Mouse (Mus musculus) liver, embryonic 15.5 days (tissue): Measurements from ENCODE around the gene Sh3pxd2a. TPM values are rescaled to one million over a fixed set of nuclear protein-coding genes. Genes with fewer than 3 reads are reported as not detected.

ENCODE experiments used
- ATAC-seq: fragments of 200-750 bp; cut with Nextera tagmentation; 2 replicates; pipeline ENCODE4 v1.8.0; 2017; ENCODE audit warnings: moderate number of reproducible peaks, mild to moderate bottlenecking, moderate library complexity; ENCODE audit not compliant: insufficient read depth
- H3K27ac ChIP-seq: fragments of 300-500 bp; sonication (generic); replicated peaks from 2 replicates; pipeline ENCODE4 v1.5.1; 2015; ENCODE audit warnings: mild to moderate bottlenecking, inconsistent platforms
- H3K27me3 ChIP-seq: fragments of 300-500 bp; sonication (generic); 2 replicates; pipeline ENCODE4 v1.6.1; 2015; ENCODE audit warnings: mild to moderate bottlenecking, inconsistent platforms
- H3K36me3 ChIP-seq: fragments of 300-500 bp; sonication (generic); replicated peaks from 2 replicates; pipeline ENCODE4 v1.6.1; 2015; ENCODE audit warnings: moderate library complexity, mild to moderate bottlenecking, inconsistent platforms
- H3K4me1 ChIP-seq: fragments of 300-500 bp; sonication (generic); replicated peaks from 2 replicates; pipeline ENCODE4 v1.6.1; 2015; ENCODE audit warnings: inconsistent platforms
- H3K4me2 ChIP-seq: fragments of 300-500 bp; sonication (generic); 2 replicates; pipeline ENCODE4 v1.6.1; 2015; ENCODE audit warnings: moderate library complexity, mild to moderate bottlenecking, inconsistent platforms
- H3K4me3 ChIP-seq: fragments of 300-500 bp; sonication (generic); replicated peaks from 2 replicates; pipeline ENCODE4 v1.5.1; 2015; ENCODE audit warnings: mild to moderate bottlenecking, inconsistent platforms
- H3K9ac ChIP-seq: fragments of 300-500 bp; sonication (generic); 2 replicates; pipeline ENCODE4 v1.6.1; 2015; ENCODE audit warnings: moderate library complexity, mild to moderate bottlenecking, inconsistent platforms
- H3K9me3 ChIP-seq: fragments of 300-500 bp; sonication (generic); replicated peaks from 2 replicates; pipeline ENCODE4 v1.6.1; 2016; ENCODE audit warnings: inconsistent platforms
- WGBS: fragments of 180-500 bp; shearing (Covaris S2); methylation state at CpG from one replicate; pipeline ENCODE4 v1.1.7; 2015; ENCODE audit warnings: mixed read lengths; ENCODE audit not compliant: insufficient replicate concordance; 5-methylcytosine and 5-hydroxymethylcytosine counted together
- polyA plus RNA-seq: library from polyadenylated mRNA; unstranded; fragments of >200 nt; fragmentation: Nextera tagmentation; extraction: Ambion mirVana; gene quantifications from 2 replicates; pipeline ENCODE4 v1.2.1, GENCODE M21; 2015

Gene Sh3pxd2a
- polyA plus RNA-seq, 1 experiment from 2014 or later, result 0.63 TPM

DNA sequence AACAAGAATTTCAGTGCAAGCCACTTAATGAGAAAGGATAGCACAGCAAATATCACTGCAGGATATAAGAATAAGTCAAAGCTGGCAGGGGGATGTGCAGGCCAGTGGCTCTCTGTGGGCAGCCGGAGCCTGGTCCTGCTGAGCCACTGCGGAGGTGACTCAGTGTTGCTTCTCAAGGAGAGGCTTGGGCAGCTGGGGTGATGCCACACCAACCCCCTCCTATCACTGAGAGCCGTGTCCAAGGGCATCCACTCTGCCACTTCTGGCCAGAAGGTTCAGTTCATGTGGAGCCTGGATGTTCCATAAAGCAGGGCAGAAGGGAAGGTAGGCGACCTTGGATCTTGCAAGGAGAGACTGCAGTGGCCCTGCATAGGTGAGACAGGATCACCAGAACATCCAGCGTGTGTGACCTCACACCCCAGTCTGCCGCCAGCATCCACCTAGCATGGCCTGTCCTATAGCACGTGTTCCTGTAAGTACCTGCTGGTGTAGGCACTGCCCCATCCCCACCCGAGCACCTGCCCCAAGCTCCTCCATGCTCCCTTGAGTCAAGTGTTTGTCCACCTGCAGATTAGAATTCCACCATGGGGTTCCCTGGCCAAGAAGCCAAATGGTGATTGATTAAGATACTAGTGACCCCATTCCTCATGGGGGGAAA, 89.2 kb downstream of the Sh3pxd2a start:
- WGBS, result 70% methylated on average over 8 of the region's 8 CpGs
- Histone ChIP-seq H3K27me3 (no peaks in the 10 kb centered on the region), H3K4me2 (no peak overlapping the region), H3K9ac (no peak overlapping the region), H3K36me3 (0 out of 2 replicates have a peak, but pooled peaks cover 2% of the 10 kb centered on the region), H3K4me3 (no peak overlapping the region), H3K9me3 (no peaks in the 10 kb centered on the region), H3K4me1 (peaks cover 43% of the 10 kb centered on the region), H3K27ac (no peak overlapping the region)
- no peak for ATAC-seq

GRCm38 (mm10) chr19:47374440-47374839, 89.8 kb downstream of the Sh3pxd2a start:
- ATAC-seq, result no peak
- no peak overlapping the region for H3K27ac ChIP-seq
- 21% methylated on average over 4 of the region's 4 CpGs for WGBS

GRCm38 (mm10) chr19:47372044-47372443, 92.2 kb downstream of the Sh3pxd2a start:
- Histone ChIP-seq H3K4me1 (peaks cover 36% of the 10 kb centered on the region), H3K9ac (no peak overlapping the region), H3K36me3 (0 out of 2 replicates have a peak, but pooled peaks cover 2% of the 10 kb centered on the region), H3K4me2 (no peak overlapping the region), H3K27ac (no peak overlapping the region), H3K27me3 (no peaks in the 10 kb centered on the region), H3K9me3 (no peaks in the 10 kb centered on the region), H3K4me3 (no peak overlapping the region)
- 72% methylated on average over 5 of the region's 5 CpGs for WGBS
- ATAC-seq, result no peak

More at GRCm38 (mm10) chr19:47374440-47374839, 89.8 kb downstream of the Sh3pxd2a start:
- Histone ChIP-seq H3K4me3 (no peak overlapping the region), H3K36me3 (0 out of 2 replicates have a peak, but pooled peaks cover 2% of the 10 kb centered on the region), H3K27me3 (no peaks in the 10 kb centered on the region), H3K4me2 (no peak overlapping the region), H3K9me3 (no peaks in the 10 kb centered on the region), H3K9ac (no peak overlapping the region), H3K4me1 (peaks cover 43% of the 10 kb centered on the region)

DNA sequence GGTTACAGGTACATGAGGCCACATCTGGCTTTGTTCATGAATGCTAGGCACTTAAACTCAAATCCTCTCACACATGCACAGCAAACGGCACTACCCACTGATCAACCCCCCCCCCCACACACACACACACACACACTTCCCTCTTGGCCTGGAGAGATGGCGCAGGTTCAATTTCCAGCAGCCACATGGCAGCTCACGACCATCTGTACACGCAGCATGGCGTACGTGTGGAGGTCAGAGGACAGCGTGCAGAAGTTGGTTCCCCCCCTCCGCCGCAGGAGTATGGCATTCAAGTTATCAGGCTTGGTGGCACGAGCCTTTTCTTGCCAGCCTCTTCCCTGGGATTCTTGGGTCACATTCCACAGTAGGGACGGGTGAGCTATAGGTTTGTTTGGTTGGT, 92.7 kb downstream of the Sh3pxd2a start:
- no peaks in the 10 kb centered on the region for H3K9me3 ChIP-seq
- ATAC-seq, result no peak
- H3K36me3 ChIP-seq, result 0 out of 2 replicates have a peak, but pooled peaks cover 2% of the 10 kb centered on the region
- peaks cover 35% of the 10 kb centered on the region for H3K4me1 ChIP-seq
- WGBS, result 81% methylated on average over 11 of the region's 11 CpGs
- no peak overlapping the region for H3K4me3 ChIP-seq
- H3K9ac ChIP-seq, result no peak overlapping the region
- no peaks in the 10 kb centered on the region for H3K27me3 ChIP-seq
- no peak overlapping the region for H3K27ac ChIP-seq
- H3K4me2 ChIP-seq, result no peak overlapping the region

GRCm38 (mm10) chr19:47369008-47369407, 95.2 kb downstream of the Sh3pxd2a start:
- Histone ChIP-seq H3K27me3 (no peaks in the 10 kb centered on the region), H3K9ac (no peak overlapping the region), H3K27ac (no peak overlapping the region), H3K4me2 (no peak overlapping the region), H3K36me3 (peaks cover 2% of the 10 kb centered on the region; the same call in 1 of the 2 replicates), H3K4me3 (no peak overlapping the region), H3K9me3 (no peaks in the 10 kb centered on the region), H3K4me1 (peaks cover 24% of the 10 kb centered on the region)
- ATAC-seq, result peak; percentile 17; the same call in 1 of the 2 replicates
- 55% methylated on average over 3 of the region's 3 CpGs for WGBS

GRCm38 (mm10) chr19:47367271-47367879, 96.8 kb downstream of the Sh3pxd2a start:
- 0 out of 2 replicates have a peak, but pooled peaks have one; percentile 14 for ATAC-seq
- 72% methylated on average over 12 of the region's 12 CpGs for WGBS

DNA sequence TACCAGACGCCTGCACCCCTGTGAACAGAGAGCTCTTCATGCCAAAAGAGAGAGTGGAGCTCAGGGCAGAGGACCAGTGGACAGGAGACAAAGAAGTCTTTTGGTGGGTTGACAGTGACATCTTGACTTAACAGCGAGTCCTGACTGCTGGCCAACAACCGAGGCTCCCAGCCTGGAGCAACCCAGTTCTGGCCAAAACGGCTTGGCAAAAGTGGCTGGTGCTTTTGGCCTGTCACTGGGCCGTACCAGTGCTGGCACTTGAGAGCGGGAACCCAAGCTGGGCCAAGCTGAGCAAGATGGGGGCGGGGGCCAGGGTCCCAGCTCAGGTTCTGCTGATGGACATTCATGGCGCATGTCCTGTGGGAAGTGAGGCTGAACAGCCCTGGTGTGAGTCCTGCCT, 97.6 kb downstream of the Sh3pxd2a start:
- Histone ChIP-seq H3K27me3 (no peaks in the 10 kb centered on the region), H3K4me1 (peaks cover 24% of the 10 kb centered on the region), H3K4me3 (no peak overlapping the region), H3K36me3 (peaks cover 11% of the 10 kb centered on the region), H3K9me3 (no peaks in the 10 kb centered on the region), H3K4me2 (no peak overlapping the region), H3K9ac (no peak overlapping the region), H3K27ac (no peak overlapping the region)
- no peak for ATAC-seq
- WGBS, result 76% methylated on average over 8 of the region's 8 CpGs

More at GRCm38 (mm10) chr19:47367271-47367879, 96.8 kb downstream of the Sh3pxd2a start:
- Histone ChIP-seq H3K27me3 (no peaks in the 10 kb centered on the region), H3K36me3 (peaks cover 4% of the 10 kb centered on the region), H3K9ac (no peak overlapping the region), H3K4me3 (no peak overlapping the region), H3K27ac (no peak overlapping the region), H3K4me2 (no peak overlapping the region), H3K4me1 (peaks cover 24% of the 10 kb centered on the region), H3K9me3 (no peaks in the 10 kb centered on the region)

- H3K4me1 ChIP-seq, result peaks cover 22% of the 10 kb centered on the region
- H3K9ac ChIP-seq, result no peak overlapping the region
Measured at GRCm38 (mm10) chr19:47363086-47363668, 101.0 kb downstream of the Sh3pxd2a start.

DNA sequence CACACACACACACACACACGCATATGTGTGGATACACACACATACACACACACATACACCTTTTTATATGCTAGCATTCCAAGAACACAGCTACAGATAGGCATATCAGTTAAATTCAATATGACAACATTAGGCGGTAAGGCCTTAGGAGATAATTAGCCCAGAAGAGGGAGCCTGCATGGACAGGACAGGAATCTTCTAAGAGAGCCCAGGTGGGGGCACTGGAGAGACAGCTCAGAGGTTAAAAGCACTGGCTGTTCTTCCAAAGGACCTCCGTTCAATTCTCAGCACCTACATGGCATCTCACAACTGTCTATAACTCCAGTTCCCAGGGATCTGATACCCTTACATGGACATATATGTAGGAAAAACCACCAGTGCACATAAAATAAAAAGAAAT, 103.3 kb downstream of the Sh3pxd2a start:
- H3K27me3 ChIP-seq, result no peaks in the 10 kb centered on the region
- 57% methylated on average over 3 of the region's 3 CpGs for WGBS
- H3K9me3 ChIP-seq, result no peaks in the 10 kb centered on the region
- no peak overlapping the region for H3K4me3 ChIP-seq
- no peak for ATAC-seq
- H3K4me1 ChIP-seq, result peaks cover 14% of the 10 kb centered on the region
- no peak overlapping the region for H3K4me2 ChIP-seq
- H3K27ac ChIP-seq, result no peak overlapping the region
- H3K36me3 ChIP-seq, result peaks cover 9% of the 10 kb centered on the region
- H3K9ac ChIP-seq, result no peak overlapping the region

More at GRCm38 (mm10) chr19:47363086-47363668, 101.0 kb downstream of the Sh3pxd2a start:
- WGBS, result 61% methylated on average over 9 of the region's 9 CpGs
- no peak for ATAC-seq
- no peak overlapping the region for H3K4me3 ChIP-seq
- peaks cover 9% of the 10 kb centered on the region for H3K36me3 ChIP-seq
- H3K4me2 ChIP-seq, result no peak overlapping the region
- H3K27ac ChIP-seq, result no peak overlapping the region
- no peaks in the 10 kb centered on the region for H3K9me3 ChIP-seq
- no peaks in the 10 kb centered on the region for H3K27me3 ChIP-seq

- Histone ChIP-seq H3K27ac (no peak overlapping the region; the same call in 1 of the 2 replicates), H3K4me1 (peaks cover 14% of the 10 kb centered on the region), H3K9ac (no peak overlapping the region; the same call in 1 of the 2 replicates), H3K27me3 (no peaks in the 10 kb centered on the region), H3K4me2 (peak overlapping the region; percentile 60; the same call in 1 of the 2 replicates), H3K9me3 (no peaks in the 10 kb centered on the region), H3K4me3 (no peak overlapping the region), H3K36me3 (peaks cover 9% of the 10 kb centered on the region)
- 85% methylated on average over 16 of the region's 16 CpGs for WGBS
- ATAC-seq, result no peak
Measured at GRCm38 (mm10) chr19:47360017-47360416, 104.2 kb downstream of the Sh3pxd2a start.
